Mouse (Mus musculus) ES-Bruce4 (cell line): Measurements from ENCODE around the gene Srrm2. TPM values are rescaled to one million over a fixed set of nuclear protein-coding genes. Genes with fewer than 3 reads are reported as not detected.

Experiments used
- H3K27ac ChIP-seq: 2 replicates; pipeline ENCODE4 v1.5.1; 2012; ENCODE audit warnings: low read length, inconsistent platforms; ENCODE audit not compliant: insufficient read depth
- H3K27me3 ChIP-seq: 2 replicates; pipeline ENCODE4 v1.6.1; 2012; ENCODE audit warnings: mild to moderate bottlenecking, low read length, inconsistent platforms; ENCODE audit not compliant: control insufficient read depth, poor library complexity, insufficient read depth, severe bottlenecking
- H3K36me3 ChIP-seq: 2 replicates; pipeline ENCODE4 v1.6.1; 2012; ENCODE audit warnings: inconsistent platforms, mild to moderate bottlenecking, low read length, moderate library complexity; ENCODE audit not compliant: control insufficient read depth, poor library complexity, insufficient read depth, severe bottlenecking
- H3K4me1 ChIP-seq: one replicate; pipeline ENCODE4 v1.8.1; 2011; ENCODE audit warnings: low read length; ENCODE audit not compliant: control insufficient read depth, insufficient read depth
- H3K4me3 ChIP-seq: 2 replicates; pipeline ENCODE4 v1.5.1; 2011; ENCODE audit warnings: low read depth, mild to moderate bottlenecking, low read length
- H3K9ac ChIP-seq: 2 replicates; pipeline ENCODE4 v1.6.1; 2012; ENCODE audit warnings: low read depth, mild to moderate bottlenecking, inconsistent platforms; ENCODE audit not compliant: poor library complexity, severe bottlenecking
- H3K9me3 ChIP-seq: replicated peaks from 2 replicates; pipeline ENCODE4 v1.6.1; 2012; ENCODE audit warnings: mild to moderate bottlenecking, low read length, inconsistent platforms; ENCODE audit not compliant: control insufficient read depth, poor library complexity, insufficient read depth, severe bottlenecking
- CTCF ChIP-seq: IDR thresholded peaks from one replicate; pipeline ENCODE4 v1.8.1; 2011; ENCODE audit warnings: low read depth, low read length
- EP300 ChIP-seq: IDR thresholded peaks from 2 replicates; pipeline ENCODE4 v1.6.1; 2011; ENCODE audit warnings: low read depth, low read length; ENCODE audit not compliant: insufficient read depth
- POLR2A ChIP-seq: IDR thresholded peaks from one replicate; pipeline ENCODE4 v1.8.1; 2011; ENCODE audit warnings: low read length; ENCODE audit not compliant: insufficient read depth
- polyA plus RNA-seq: library from polyadenylated mRNA; stranded (reverse); fragments of >200 nt; gene quantifications from 2 replicates; pipeline ENCODE4 v1.2.4, GENCODE M21; 2011; ENCODE audit warnings: low read depth; ENCODE audit not compliant: missing spikeins, insufficient read depth, insufficient read length

Srrm2 gene
- polyA plus RNA-seq, 1 experiment, result 560 TPM

DNA sequence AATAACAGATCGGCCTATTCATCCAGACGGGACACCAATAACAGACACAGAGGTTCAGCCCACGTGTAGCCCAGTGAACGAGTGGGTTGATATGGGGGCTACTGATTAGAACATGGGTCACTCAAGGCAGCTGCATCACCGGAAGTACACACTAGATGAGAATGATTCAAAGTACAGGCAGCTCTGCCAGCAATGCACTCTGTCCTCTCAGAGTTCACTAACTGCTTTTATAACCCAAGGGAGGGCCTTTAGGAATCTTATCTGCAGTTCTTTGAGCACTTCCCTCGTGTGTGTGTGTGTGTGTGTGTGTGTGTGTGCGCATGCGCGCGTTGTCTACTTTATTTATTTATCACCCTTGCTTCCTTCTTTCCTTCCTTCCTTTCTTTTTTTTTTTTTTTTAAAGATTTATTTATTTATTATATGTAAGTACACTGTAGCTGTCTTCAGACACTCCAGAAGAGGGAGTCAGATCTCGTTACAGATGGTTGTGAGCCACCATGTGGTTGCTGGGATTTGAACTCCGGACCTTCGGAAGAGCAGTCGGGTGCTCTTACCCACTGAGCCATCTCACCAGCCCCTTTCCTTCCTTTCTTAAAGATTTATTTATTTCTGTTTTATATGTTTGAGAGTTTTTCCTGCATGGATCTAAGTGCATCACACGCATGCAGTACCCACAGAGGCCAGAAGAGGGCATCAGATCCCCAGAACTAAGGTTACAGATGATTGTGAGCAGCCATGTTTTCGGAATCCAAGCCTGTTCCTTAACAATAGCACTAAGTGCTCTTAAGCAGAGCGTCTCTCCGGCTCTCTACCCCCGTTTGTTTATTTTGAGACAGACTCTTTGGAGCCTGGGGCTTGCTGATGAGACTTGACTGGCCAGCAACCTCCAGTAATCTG lies 60.8 kb downstream of the Srrm2 start:
- Histone ChIP-seq H3K27me3 (no peaks in the 10 kb centered on the region), H3K27ac (no peak overlapping the region), H3K9me3 (no peaks in the 10 kb centered on the region), H3K4me1 (no peaks in the 10 kb centered on the region), H3K36me3 (no peaks in the 10 kb centered on the region), H3K4me3 (no peak overlapping the region), H3K9ac (no peak overlapping the region)
- no peak for TF ChIP-seq POLR2A
- peak; percentile 45 for TF ChIP-seq CTCF
- no peak for TF ChIP-seq EP300

DNA sequence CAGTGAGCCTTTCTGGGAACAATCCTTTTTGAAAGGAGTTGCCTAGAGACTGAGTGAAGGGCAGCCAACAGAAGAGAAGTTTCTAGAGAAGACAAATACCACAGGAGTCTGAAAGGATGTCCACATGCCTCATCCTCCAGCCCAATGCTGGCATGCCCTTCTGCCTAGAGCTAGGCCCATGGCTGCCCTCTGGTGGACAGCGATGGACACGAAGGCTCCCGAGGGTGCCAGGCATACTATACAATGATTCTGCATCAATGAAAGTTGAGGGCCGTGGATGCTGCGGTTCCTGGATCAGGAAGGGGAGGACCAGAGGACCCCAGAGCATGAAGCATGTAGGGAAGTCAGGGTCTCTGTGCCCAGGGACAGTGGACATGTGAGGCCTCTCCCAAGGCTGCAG lies 63.0 kb downstream of the Srrm2 start:
- Histone ChIP-seq H3K9ac (no peak overlapping the region), H3K4me1 (no peaks in the 10 kb centered on the region), H3K27ac (no peak overlapping the region), H3K9me3 (no peaks in the 10 kb centered on the region), H3K4me3 (no peak overlapping the region), H3K27me3 (no peaks in the 10 kb centered on the region), H3K36me3 (no peaks in the 10 kb centered on the region)
- no peak for TF ChIP-seq POLR2A
- no peak for TF ChIP-seq EP300
- peak; percentile 84 for TF ChIP-seq CTCF

DNA sequence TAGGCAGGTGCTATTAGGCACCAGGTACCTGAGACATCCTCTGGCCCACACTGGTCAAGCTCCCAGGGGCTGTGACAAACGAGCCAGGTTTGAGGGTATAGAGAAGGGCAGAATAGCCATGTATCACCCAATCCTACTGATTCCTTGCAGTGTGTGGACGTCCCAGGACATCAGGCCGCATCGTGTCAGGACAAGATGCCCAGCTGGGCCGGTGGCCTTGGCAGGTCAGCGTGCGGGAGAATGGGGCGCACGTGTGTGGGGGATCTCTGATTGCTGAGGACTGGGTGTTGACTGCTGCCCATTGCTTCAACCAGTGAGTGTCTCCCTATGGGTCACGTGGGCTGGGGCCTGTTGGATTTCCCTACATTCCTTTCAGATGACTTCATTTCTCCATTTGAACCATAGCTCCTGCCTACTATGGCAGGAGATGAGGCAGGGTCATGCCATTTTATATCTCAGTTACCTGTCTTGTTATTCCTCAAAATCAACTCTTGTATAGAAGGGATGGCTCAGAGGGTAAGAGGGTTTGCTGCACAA lies 64.0 kb downstream of the Srrm2 start:
- H3K27me3 ChIP-seq, result no peaks in the 10 kb centered on the region
- no peaks in the 10 kb centered on the region for H3K4me1 ChIP-seq
- no peak overlapping the region for H3K9ac ChIP-seq
- no peaks in the 10 kb centered on the region for H3K9me3 ChIP-seq
- TF ChIP-seq POLR2A, result no peak
- TF ChIP-seq CTCF, result no peak
- TF ChIP-seq EP300, result no peak
- no peak overlapping the region for H3K27ac ChIP-seq
- no peaks in the 10 kb centered on the region for H3K36me3 ChIP-seq
- no peak overlapping the region for H3K4me3 ChIP-seq

DNA sequence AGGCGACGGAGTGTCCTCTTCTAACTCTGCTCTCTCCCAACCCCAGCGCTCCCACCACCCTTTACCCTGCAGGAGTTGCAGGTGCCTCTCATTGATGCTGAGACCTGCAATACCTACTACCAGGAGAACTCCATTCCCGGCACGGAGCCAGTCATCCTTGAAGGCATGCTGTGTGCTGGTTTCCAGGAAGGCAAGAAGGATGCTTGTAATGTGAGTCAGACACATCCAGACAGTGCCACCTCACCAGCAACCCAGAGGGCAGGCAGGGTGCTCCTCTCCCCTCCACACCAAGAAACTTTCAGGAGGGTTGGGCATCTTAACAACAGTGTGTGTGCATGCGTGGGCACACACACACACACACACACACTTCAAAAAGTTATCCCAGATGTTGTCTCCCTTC lies 66.9 kb downstream of the Srrm2 start:
- Histone ChIP-seq H3K9me3 (no peaks in the 10 kb centered on the region), H3K27me3 (no peaks in the 10 kb centered on the region), H3K9ac (no peak overlapping the region), H3K4me3 (no peak overlapping the region), H3K4me1 (no peaks in the 10 kb centered on the region), H3K36me3 (no peaks in the 10 kb centered on the region), H3K27ac (no peak overlapping the region)
- TF ChIP-seq POLR2A, result no peak
- TF ChIP-seq EP300, result no peak
- TF ChIP-seq CTCF, result no peak

DNA sequence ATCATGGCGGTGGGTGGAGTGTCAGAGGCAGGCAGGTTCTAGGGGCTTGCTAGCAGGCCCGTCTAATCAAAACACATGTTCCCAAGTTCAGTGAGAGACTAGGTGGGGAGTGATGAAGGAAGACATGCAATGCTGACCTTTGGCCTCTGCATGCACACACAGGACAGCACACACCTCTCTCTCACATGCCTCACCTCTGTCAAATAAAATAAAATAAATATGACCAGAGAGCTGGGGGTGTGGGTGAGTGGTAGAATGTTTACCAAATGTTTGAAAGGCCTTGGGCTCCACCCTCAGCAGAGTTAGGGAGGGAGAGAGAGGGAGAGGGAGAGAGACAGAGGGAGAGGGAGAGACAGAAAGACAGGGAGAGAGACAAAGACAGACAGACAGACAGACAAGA lies 67.6 kb downstream of the Srrm2 start:
- no peak overlapping the region for H3K27ac ChIP-seq
- no peak overlapping the region for H3K9ac ChIP-seq
- H3K9me3 ChIP-seq, result no peaks in the 10 kb centered on the region
- no peak overlapping the region for H3K4me3 ChIP-seq
- H3K27me3 ChIP-seq, result no peaks in the 10 kb centered on the region
- TF ChIP-seq EP300 (no peak), CTCF (no peak), POLR2A (no peak)
- H3K36me3 ChIP-seq, result no peaks in the 10 kb centered on the region
- H3K4me1 ChIP-seq, result no peaks in the 10 kb centered on the region

DNA sequence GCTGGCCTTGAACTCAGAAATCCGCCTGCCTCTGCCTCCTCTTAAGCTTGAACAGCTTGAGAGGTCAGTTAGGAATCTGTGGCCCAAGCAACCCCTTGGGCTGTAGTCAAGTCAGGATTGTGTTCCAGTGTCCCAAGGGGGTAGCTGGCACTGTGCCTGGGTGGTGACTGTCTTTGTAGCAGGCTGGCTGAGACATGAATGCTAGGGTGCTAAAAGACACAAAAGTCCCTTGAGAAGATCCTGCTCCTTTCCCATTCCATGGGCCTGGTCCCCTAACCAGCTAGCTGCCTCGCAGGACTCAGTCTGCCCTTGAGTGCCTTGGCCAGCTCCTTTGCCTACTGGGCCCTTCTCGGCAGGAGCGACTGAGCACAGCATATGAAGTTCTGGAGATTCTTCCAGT lies 72.6 kb downstream of the Srrm2 start:
- Histone ChIP-seq H3K27ac (no peak overlapping the region), H3K36me3 (no peaks in the 10 kb centered on the region), H3K27me3 (no peaks in the 10 kb centered on the region), H3K4me1 (no peaks in the 10 kb centered on the region), H3K4me3 (no peak overlapping the region), H3K9ac (no peak overlapping the region), H3K9me3 (no peaks in the 10 kb centered on the region)
- TF ChIP-seq POLR2A (no peak), CTCF (no peak), EP300 (no peak)
